In the genomic region with DNA sequence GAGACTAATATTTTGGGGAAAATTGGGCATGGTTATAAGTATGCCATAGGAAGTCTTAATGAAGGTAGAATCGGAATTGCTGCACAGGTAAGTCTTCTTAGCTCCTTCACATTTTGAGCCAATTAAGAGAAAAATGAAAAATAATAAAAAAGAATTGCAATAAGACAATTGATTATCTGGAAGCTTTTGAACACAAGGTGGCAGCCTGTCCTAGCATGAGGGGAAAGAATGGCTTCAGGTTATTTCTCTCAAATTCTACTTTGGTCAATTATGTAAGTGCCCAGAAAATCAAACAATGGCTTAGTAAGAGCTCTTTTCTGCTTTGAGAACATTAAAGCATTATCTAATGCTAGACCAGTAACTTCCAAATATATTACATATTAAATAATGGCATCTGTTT, we compare ENCODE assay signal across 1 mouse cellular context.
TF ChIP-seq lines count a peak whose summit lies in the region.

No protein-coding gene starts in this region.

TF ChIP-seq in MEL, 35 proteins besides CTCF, POLR2A, EP300 and RAD21:
- TF ChIP-seq USF2 (IDR thresholded peaks at IDR 0.05; ENCODE audit: borderline replicate concordance in 1 of 2, insufficient read depth in 1 of 2, low read depth in 1 of 2, low read length in 2 of 2) (no peak), ZMIZ1 (IDR thresholded peaks at IDR 0.05; ENCODE audit: low read depth, low read length) (no peak), SMC3 (IDR thresholded peaks at IDR 0.05; ENCODE audit: low read depth, low read length) (peak; percentile 48)
